Mouse (Mus musculus) midbrain, embryonic 14.5 days (tissue): Measurements from ENCODE around the gene Opa3. TPM values are rescaled to one million over a fixed set of nuclear protein-coding genes. Genes with fewer than 3 reads are reported as not detected.

ENCODE experiments used
- ATAC-seq: fragments of 200-750 bp; cut with Nextera tagmentation; 2 replicates; pipeline ENCODE4 v1.8.0; 2017; ENCODE audit warnings: moderate number of reproducible peaks, moderate library complexity; ENCODE audit not compliant: low FRiP score, low TSS enrichment
- DNase-seq: peaks from one replicate; pipeline ENCODE4 v3.0.0-alpha.2; 2015
- H3K27ac ChIP-seq: fragments of 300-500 bp; sonication (generic); replicated peaks from 2 replicates; pipeline ENCODE4 v1.5.1; 2014; ENCODE audit warnings: mild to moderate bottlenecking, low read depth, low read length, moderate library complexity
- H3K27me3 ChIP-seq: fragments of 300-500 bp; sonication (generic); 2 replicates; pipeline ENCODE4 v1.6.1; 2014; ENCODE audit warnings: low read length, control low read depth, mixed read lengths; ENCODE audit not compliant: control insufficient read depth, insufficient read depth
- H3K36me3 ChIP-seq: fragments of 300-500 bp; sonication (generic); 2 replicates; pipeline ENCODE4 v1.6.1; 2014; ENCODE audit warnings: low read length, control low read depth; ENCODE audit not compliant: control insufficient read depth, insufficient read depth
- H3K4me1 ChIP-seq: fragments of 300-500 bp; sonication (generic); 2 replicates; pipeline ENCODE4 v1.6.1; 2014; ENCODE audit warnings: mild to moderate bottlenecking, antibody characterized with exemption, low read length, control low read depth; ENCODE audit not compliant: control insufficient read depth, insufficient read depth
- H3K4me2 ChIP-seq: fragments of 300-500 bp; sonication (generic); 2 replicates; pipeline ENCODE4 v1.6.1; 2014; ENCODE audit warnings: mild to moderate bottlenecking, low read length, moderate library complexity
- H3K4me3 ChIP-seq: fragments of 300-500 bp; sonication (generic); replicated peaks from 2 replicates; pipeline ENCODE4 v1.5.1; 2014; ENCODE audit warnings: low read depth, low read length
- H3K9ac ChIP-seq: fragments of 300-500 bp; sonication (generic); replicated peaks from 2 replicates; pipeline ENCODE4 v1.6.1; 2014; ENCODE audit warnings: mild to moderate bottlenecking, low read length, moderate library complexity
- H3K9me3 ChIP-seq: fragments of 300-500 bp; sonication (generic); 2 replicates; pipeline ENCODE4 v1.6.1; 2016; ENCODE audit warnings: low read length, control low read depth, mixed read lengths; ENCODE audit not compliant: control insufficient read depth
- WGBS: fragments of 180-500 bp; shearing (Covaris S2); extraction: QIAGEN DNeasy Blood & Tissue Kit; methylation state at CpG from one replicate; pipeline ENCODE4 v1.1.7; 2014; 5-methylcytosine and 5-hydroxymethylcytosine counted together
- polyA plus RNA-seq: library from polyadenylated mRNA; unstranded; fragments of >200 nt; fragmentation: Nextera tagmentation; extraction: Ambion mirVana; gene quantifications from 2 replicates; pipeline ENCODE4 v1.2.1, GENCODE M21; 2014

Gene Opa3
- 33.2 and 35.0 TPM in 2 replicates for polyA plus RNA-seq

DNA sequence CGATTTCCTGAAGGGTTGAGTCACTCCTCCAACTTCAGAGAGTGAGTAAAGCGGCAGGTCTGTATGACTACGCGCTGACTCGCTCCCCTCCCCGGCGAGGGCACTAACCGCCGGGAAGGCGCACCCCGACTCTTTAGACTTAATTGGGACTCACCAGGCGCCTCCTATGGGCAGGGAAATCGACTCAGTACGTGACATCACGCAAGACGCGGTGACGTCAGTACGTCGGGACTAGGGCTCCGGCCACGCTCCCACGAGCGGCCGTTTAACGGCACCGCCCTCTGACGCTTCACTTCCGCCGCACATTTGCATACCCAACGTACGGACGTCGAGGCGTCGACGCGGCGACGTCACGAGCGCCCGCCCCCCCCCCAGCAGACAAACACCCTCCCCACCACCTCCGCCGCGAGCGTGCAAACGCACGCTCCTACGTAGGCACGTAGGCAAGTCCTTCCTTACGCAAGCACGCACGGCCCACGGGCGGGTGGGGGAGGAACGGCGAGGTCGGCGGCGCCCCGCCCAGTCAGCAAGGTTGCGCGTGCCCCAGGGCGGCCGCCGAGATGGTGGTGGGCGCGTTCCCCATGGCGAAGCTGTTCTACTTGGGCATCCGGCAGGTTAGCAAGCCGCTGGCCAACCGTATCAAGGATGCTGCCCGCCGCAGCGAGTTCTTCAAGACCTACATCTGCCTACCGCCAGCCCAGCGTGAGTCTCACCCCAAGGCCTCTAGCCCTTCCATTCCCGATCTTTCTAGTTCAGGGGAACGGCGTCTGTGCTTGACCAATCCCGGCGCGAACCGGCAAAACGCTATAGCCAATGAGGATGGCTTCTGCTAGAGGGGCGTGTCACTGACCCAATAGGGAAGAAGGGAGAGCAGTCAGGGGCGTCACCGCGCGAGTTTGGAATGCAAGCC, at the start of gene Opa3:
TSS of gene Opa3 (plus strand) at position 452 of the 910 bp plus-strand sequence.
- WGBS = under 1% methylated on average over 89 of the region's 91 CpGs
- Histone ChIP-seq H3K27ac (peak within 1 kb of the TSS; percentile 100), H3K4me1 (peaks cover 19% of the 10 kb centered on the region), H3K4me3 (peak within 1 kb of the TSS; percentile 65), H3K9ac (peak within 1 kb of the TSS; percentile 79), H3K4me2 (peak within 1 kb of the TSS; percentile 92), H3K27me3 (no peaks in the 10 kb centered on the region), H3K9me3 (no peaks in the 10 kb centered on the region), H3K36me3 (peaks cover 14% of the 10 kb centered on the region)
- ATAC-seq (peak; percentile 95), DNase-seq (peak; percentile 100)

DNA sequence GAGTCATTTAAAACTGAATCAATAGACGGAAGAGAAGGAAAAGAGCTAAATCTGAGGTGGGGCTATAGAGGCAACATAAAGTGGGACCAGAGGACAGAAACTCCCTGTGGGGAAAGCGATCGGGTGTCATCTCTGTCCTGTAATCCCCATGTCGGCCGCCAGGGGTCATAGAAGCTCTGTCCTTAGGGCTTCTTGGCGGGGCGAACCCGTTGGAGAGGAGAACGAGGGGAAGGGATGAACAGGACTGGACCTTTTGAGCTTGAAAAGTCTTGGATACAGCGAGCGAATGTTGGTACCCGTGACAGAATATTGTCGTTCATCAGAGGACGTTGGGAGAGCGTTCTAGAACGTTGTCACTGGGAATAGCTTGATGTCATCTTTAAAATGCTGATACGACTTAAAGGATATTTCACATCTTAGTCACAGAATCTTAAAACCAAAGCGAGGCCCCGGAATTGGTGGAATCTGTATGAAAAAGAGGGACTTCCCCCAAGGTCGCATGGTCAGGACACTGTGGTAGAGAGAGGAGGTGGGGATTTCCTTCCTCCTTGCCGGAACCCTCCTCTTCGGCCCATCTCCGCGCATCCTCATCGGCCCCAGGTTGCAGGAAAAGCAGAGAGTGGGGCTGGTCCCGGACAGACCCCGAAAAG, 49.6 kb upstream of the Opa3 start:
- peaks cover 28% of the 10 kb centered on the region; the same call in 1 of the 2 replicates for H3K27me3 ChIP-seq
- peak overlapping the region; percentile 69 for H3K4me3 ChIP-seq
- DNase-seq (peak; percentile 82), ATAC-seq (no peak)
- H3K4me2 ChIP-seq = peak overlapping the region; percentile 80
- WGBS = 8% methylated on average over 27 of the region's 27 CpGs
- H3K4me1 ChIP-seq = peaks cover 25% of the 10 kb centered on the region
- no peak overlapping the region for H3K27ac ChIP-seq
- 0 out of 2 replicates have a peak, but pooled peaks cover 3% of the 10 kb centered on the region for H3K9me3 ChIP-seq
- H3K9ac ChIP-seq = peak overlapping the region; percentile 42; the same call in 1 of the 2 replicates
- peaks cover 19% of the 10 kb centered on the region for H3K36me3 ChIP-seq

DNA sequence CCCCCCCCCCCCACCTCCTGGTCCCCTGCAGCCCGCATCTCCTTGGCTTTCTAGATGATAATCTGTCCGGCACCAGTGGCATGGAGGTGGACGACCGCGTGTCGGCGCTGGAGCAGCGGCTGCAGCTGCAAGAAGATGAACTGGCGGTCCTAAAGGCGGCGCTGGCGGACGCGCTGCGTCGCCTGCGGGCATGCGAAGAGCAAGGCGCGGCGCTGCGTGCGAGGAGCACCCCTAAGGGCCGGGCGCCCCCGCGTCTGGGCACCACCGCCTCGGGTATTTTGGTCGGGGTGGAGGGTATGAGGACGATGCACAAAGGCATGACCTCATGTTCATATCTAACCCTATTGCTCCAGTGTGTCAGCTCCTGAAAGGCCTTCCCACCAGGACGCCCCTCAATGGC, 49.0 kb upstream of the Opa3 start:
- no peak overlapping the region for H3K27ac ChIP-seq
- H3K9ac ChIP-seq = no peak overlapping the region; the same call in 1 of the 2 replicates
- H3K36me3 ChIP-seq = peaks cover 24% of the 10 kb centered on the region
- WGBS = under 1% methylated on average over 31 of the region's 32 CpGs
- peak; percentile 87 for DNase-seq
- peaks cover 28% of the 10 kb centered on the region; the same call in 1 of the 2 replicates for H3K27me3 ChIP-seq
- ATAC-seq = no peak
- peak overlapping the region; percentile 69 for H3K4me3 ChIP-seq
- peak overlapping the region; percentile 80 for H3K4me2 ChIP-seq
- peaks cover 25% of the 10 kb centered on the region for H3K4me1 ChIP-seq
- H3K9me3 ChIP-seq = 0 out of 2 replicates have a peak, but pooled peaks cover 3% of the 10 kb centered on the region

DNA sequence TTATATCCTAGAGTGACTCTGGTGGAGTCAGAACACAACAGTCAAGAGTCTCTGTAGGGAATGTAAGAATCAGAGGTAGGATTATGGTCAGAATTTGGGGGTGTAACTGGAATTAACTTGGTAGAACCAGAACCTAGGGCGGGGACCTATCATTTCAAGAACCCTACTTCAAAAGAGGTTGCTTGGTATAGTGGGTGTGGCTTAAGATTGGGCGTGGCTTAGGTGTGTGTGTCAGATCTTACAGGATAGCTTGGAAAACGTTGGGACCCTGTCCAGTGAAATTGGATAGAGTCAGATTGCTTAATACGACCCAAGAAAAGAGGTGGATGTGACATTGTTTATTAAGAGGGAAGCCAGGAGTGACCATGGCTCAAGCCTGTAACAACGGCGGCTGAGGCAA, 48.2 kb upstream of the Opa3 start:
- H3K4me1 ChIP-seq = peaks cover 28% of the 10 kb centered on the region
- 48% methylated on average over 6 of the region's 6 CpGs for WGBS
- DNase-seq (no peak), ATAC-seq (no peak)
- H3K4me3 ChIP-seq = no peak overlapping the region
- peaks cover 28% of the 10 kb centered on the region; the same call in 1 of the 2 replicates for H3K27me3 ChIP-seq
- no peak overlapping the region for H3K9ac ChIP-seq
- peaks cover 26% of the 10 kb centered on the region for H3K36me3 ChIP-seq
- H3K4me2 ChIP-seq = peak overlapping the region; percentile 80; the same call in 1 of the 2 replicates
- H3K9me3 ChIP-seq = 0 out of 2 replicates have a peak, but pooled peaks cover 3% of the 10 kb centered on the region
- H3K27ac ChIP-seq = no peak overlapping the region

DNA sequence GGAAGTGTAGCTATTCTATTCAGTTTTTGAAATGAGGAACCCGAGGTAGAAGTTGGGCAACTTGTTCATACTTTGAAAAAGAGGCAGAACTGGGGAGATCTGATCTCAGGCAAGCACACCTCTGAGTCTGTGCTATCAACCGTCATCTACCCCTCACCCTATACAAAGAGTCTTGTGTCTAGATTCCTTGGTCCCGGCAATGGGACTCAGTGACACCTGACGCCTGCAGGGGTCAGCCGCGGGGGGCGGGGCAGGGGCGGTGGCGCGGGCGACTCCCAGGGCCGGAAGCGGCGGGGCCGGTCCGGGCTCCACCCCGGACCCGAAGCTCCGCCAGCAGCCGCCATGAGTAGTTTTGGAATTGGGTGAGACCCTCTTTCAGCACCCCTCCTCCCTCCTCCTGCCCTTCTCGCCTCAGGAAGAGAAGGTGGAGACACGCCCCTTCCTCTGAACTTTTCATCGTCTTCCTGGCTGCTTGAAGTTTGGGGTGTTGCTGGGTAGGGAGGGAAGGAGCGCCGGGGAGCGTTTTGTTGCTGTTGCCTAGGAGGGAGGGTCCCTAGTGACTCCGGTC, 47.2 kb upstream of the Opa3 start:
- DNase-seq (no peak), ATAC-seq (no peak)
- Histone ChIP-seq H3K4me2 (peak overlapping the region; percentile 48), H3K27ac (no peak overlapping the region), H3K36me3 (peaks cover 26% of the 10 kb centered on the region), H3K27me3 (peaks cover 28% of the 10 kb centered on the region; the same call in 1 of the 2 replicates), H3K4me3 (peak overlapping the region; percentile 28), H3K4me1 (peaks cover 28% of the 10 kb centered on the region), H3K9ac (peak overlapping the region; percentile 30; the same call in 1 of the 2 replicates), H3K9me3 (0 out of 2 replicates have a peak, but pooled peaks cover 3% of the 10 kb centered on the region)
- WGBS = 2% methylated on average over 27 of the region's 27 CpGs

DNA sequence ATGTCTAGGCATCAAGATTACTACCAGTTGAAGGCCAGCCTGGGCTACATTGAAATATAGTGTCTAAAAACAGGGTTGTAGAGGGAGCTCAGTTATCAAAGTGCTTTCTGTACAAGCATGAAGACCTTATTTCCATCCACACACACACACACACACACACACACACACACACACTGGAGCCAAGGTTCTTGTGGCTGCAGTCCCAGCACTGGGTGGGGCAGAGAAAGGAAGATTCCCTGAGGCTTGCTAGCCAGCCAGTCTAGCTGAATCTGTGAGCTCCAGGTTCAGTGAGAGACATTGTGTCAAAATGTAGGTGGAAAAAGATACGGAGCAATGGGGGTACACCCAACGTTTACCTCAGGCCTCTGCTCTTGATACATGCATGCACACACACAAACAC, 43.9 kb upstream of the Opa3 start:
- Histone ChIP-seq H3K4me3 (no peak overlapping the region), H3K4me2 (no peak overlapping the region), H3K9ac (no peak overlapping the region), H3K27ac (peak overlapping the region; percentile 37; the same call in 1 of the 2 replicates), H3K27me3 (peaks cover 9% of the 10 kb centered on the region; the same call in 1 of the 2 replicates), H3K4me1 (peaks cover 7% of the 10 kb centered on the region), H3K36me3 (peaks cover 43% of the 10 kb centered on the region), H3K9me3 (no peaks in the 10 kb centered on the region)
- no peak for ATAC-seq
- 77% methylated on average over 2 of the region's 2 CpGs for WGBS
- no peak for DNase-seq

DNA sequence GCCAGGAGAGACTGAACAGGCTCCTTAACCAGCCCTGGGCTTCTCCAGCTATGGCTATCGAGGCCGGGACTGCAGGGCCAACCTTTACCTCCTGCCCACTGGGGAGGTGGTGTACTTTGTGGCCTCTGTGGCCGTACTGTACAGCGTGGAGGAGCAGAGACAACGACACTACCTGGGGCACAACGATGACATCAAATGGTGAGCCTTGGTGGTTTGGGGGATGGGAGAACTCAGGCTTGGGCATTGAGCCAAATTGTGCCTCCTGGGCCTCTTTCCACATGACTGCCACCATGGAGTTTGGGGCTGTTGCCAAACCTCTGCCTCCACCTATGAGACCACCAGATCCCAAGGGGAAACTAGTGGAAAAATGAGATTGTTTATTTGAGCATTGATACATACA, 43.4 kb upstream of the Opa3 start:
- Histone ChIP-seq H3K9ac (no peak overlapping the region), H3K36me3 (peaks cover 41% of the 10 kb centered on the region), H3K27ac (peak overlapping the region; percentile 37; the same call in 1 of the 2 replicates), H3K4me3 (no peak overlapping the region), H3K27me3 (peaks cover 6% of the 10 kb centered on the region; the same call in 1 of the 2 replicates), H3K4me1 (peaks cover 4% of the 10 kb centered on the region; the same call in 1 of the 2 replicates), H3K4me2 (no peak overlapping the region), H3K9me3 (no peaks in the 10 kb centered on the region)
- peak; percentile 71 for DNase-seq
- no peak for ATAC-seq
- 60% methylated on average over 6 of the region's 6 CpGs for WGBS

DNA sequence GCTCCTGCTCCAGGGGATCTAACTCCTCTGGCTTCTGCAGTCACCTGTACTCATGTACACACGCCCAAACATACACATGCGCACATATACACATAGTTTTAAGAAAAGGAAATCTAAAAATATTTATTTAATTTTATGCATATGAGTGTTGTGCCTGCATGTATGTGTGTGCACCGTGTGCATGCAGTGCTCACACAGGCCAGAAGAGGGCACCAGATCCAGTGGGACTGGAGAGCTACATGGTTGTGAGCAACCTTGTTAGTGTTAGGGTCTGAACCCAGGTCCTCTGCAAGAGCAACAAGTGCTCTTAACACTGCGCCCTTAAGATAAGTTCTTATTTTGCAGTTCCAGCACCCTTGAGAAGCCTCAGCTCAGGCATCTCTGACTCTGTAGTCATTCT, 33.5 kb upstream of the Opa3 start:
- no peak overlapping the region for H3K27ac ChIP-seq
- H3K27me3 ChIP-seq = no peaks in the 10 kb centered on the region
- no peak overlapping the region for H3K4me2 ChIP-seq
- 98% methylated on average over 4 of the region's 4 CpGs for WGBS
- peaks cover 80% of the 10 kb centered on the region for H3K36me3 ChIP-seq
- H3K4me3 ChIP-seq = no peak overlapping the region
- no peak overlapping the region for H3K9ac ChIP-seq
- H3K4me1 ChIP-seq = no peaks in the 10 kb centered on the region
- no peaks in the 10 kb centered on the region for H3K9me3 ChIP-seq
- ATAC-seq (no peak), DNase-seq (no peak)
